Mouse (Mus musculus): Measurements from ENCODE around the gene Rgl2. TPM values are rescaled to one million over a fixed set of nuclear protein-coding genes. Genes with fewer than 3 reads are reported as not detected.
A peak's percentile ranks its signal among the peaks of the same experiment; 100 is the strongest.

The Rgl2 gene
- polyA plus RNA-seq, 2 experiments: 48.7 to 193 TPM

- Histone ChIP-seq H3K27me3 (ENCODE audit: control insufficient read depth, insufficient read depth, low read length) (no peaks in the 10 kb centered on the region), H3K36me3 (ENCODE audit: control insufficient read depth, insufficient read depth, low read length) (peaks cover 34% of the 10 kb centered on the region), H3K27ac (replicated peaks; ENCODE audit: low read depth, low read length) (no peak overlapping the region), H3K4me1 (ENCODE audit: control insufficient read depth, insufficient read depth, low read length) (no peaks in the 10 kb centered on the region), H3K9me3 (ENCODE audit: control insufficient read depth, low read length) (no peaks in the 10 kb centered on the region), H3K4me3 (replicated peaks; ENCODE audit: low read length) (no peak overlapping the region), H3K9ac (ENCODE audit: low read depth, low read length, severe bottlenecking) (no peak overlapping the region), H3K4me2 (replicated peaks; ENCODE audit: low read depth, low read length, severe bottlenecking) (no peak overlapping the region)
- no peak for ATAC-seq (ENCODE audit: low FRiP score, low read depth)
- DNase-seq (ENCODE audit: low spot score): no peak
- 88% methylated on average over 16 of the region's 16 CpGs for WGBS
- TF ChIP-seq POLR2A (IDR thresholded peaks at IDR 0.05; ENCODE audit: borderline replicate concordance, extremely low read depth, insufficient read depth, insufficient read length): no peak
Observed at GRCm38 (mm10) chr17:33965846-33966550, 36.7 kb downstream of the Rgl2 start.

- no peak overlapping the region for H3K4me2 ChIP-seq (replicated peaks; ENCODE audit: low read depth, low read length, severe bottlenecking)
- H3K4me3 ChIP-seq (replicated peaks; ENCODE audit: low read length): no peak overlapping the region
- peak; percentile 76 for DNase-seq (ENCODE audit: low spot score)
- 3% methylated on average over 9 of the region's 9 CpGs for WGBS
- H3K36me3 ChIP-seq (ENCODE audit: control insufficient read depth, insufficient read depth, low read length): peaks cover 16% of the 10 kb centered on the region
- H3K27ac ChIP-seq (replicated peaks; ENCODE audit: low read depth, low read length): no peak overlapping the region
- no peak for TF ChIP-seq POLR2A (IDR thresholded peaks at IDR 0.05; ENCODE audit: borderline replicate concordance, extremely low read depth, insufficient read depth, insufficient read length)
- peak; percentile 76 for ATAC-seq (ENCODE audit: low FRiP score, low read depth)
- H3K4me1 ChIP-seq (ENCODE audit: control insufficient read depth, insufficient read depth, low read length): no peaks in the 10 kb centered on the region
- no peaks in the 10 kb centered on the region for H3K9me3 ChIP-seq (ENCODE audit: control insufficient read depth, low read length)
- H3K9ac ChIP-seq (ENCODE audit: low read depth, low read length, severe bottlenecking): no peak overlapping the region
- H3K27me3 ChIP-seq (ENCODE audit: control insufficient read depth, insufficient read depth, low read length): no peaks in the 10 kb centered on the region
Observed at GRCm38 (mm10) chr17:33968489-33968888, 39.1 kb downstream of the Rgl2 start.

- TF ChIP-seq POLR2A (IDR thresholded peaks at IDR 0.05; ENCODE audit: borderline replicate concordance, extremely low read depth, insufficient read depth, insufficient read length): no peak
- Histone ChIP-seq H3K9ac (ENCODE audit: low read depth, low read length, severe bottlenecking) (no peak overlapping the region), H3K4me2 (replicated peaks; ENCODE audit: low read depth, low read length, severe bottlenecking) (no peak overlapping the region), H3K27me3 (ENCODE audit: control insufficient read depth, insufficient read depth, low read length) (no peaks in the 10 kb centered on the region), H3K4me1 (ENCODE audit: control insufficient read depth, insufficient read depth, low read length) (no peaks in the 10 kb centered on the region), H3K27ac (replicated peaks; ENCODE audit: low read depth, low read length) (no peak overlapping the region), H3K4me3 (replicated peaks; ENCODE audit: low read length) (no peak overlapping the region), H3K36me3 (ENCODE audit: control insufficient read depth, insufficient read depth, low read length) (peaks cover 14% of the 10 kb centered on the region), H3K9me3 (ENCODE audit: control insufficient read depth, low read length) (no peaks in the 10 kb centered on the region)
- ATAC-seq (ENCODE audit: low FRiP score, low read depth): peak; percentile 41; the same call in 1 of the 2 replicates
- DNase-seq (ENCODE audit: low spot score): no peak
- 29% methylated on average over 5 of the region's 5 CpGs for WGBS
Observed at GRCm38 (mm10) chr17:33968927-33969326, 39.6 kb downstream of the Rgl2 start.

GRCm38 (mm10) chr17:33969394-33969793 is 40.1 kb downstream of the Rgl2 start:
- Histone ChIP-seq H3K27me3 (ENCODE audit: control insufficient read depth, insufficient read depth, low read length) (no peaks in the 10 kb centered on the region), H3K4me3 (replicated peaks; ENCODE audit: low read length) (no peak overlapping the region), H3K9me3 (ENCODE audit: control insufficient read depth, low read length) (no peaks in the 10 kb centered on the region), H3K4me1 (ENCODE audit: control insufficient read depth, insufficient read depth, low read length) (no peaks in the 10 kb centered on the region), H3K36me3 (ENCODE audit: control insufficient read depth, insufficient read depth, low read length) (peaks cover 13% of the 10 kb centered on the region), H3K4me2 (replicated peaks; ENCODE audit: low read depth, low read length, severe bottlenecking) (no peak overlapping the region), H3K9ac (ENCODE audit: low read depth, low read length, severe bottlenecking) (no peak overlapping the region), H3K27ac (replicated peaks; ENCODE audit: low read depth, low read length) (no peak overlapping the region)
- WGBS: 72% methylated on average over 4 of the region's 4 CpGs
- no peak for DNase-seq (ENCODE audit: low spot score)
- no peak for TF ChIP-seq POLR2A (IDR thresholded peaks at IDR 0.05; ENCODE audit: borderline replicate concordance, extremely low read depth, insufficient read depth, insufficient read length)
- no peak for ATAC-seq (ENCODE audit: low FRiP score, low read depth)

- Histone ChIP-seq H3K36me3 (ENCODE audit: control insufficient read depth, insufficient read depth, low read length) (no peaks in the 10 kb centered on the region), H3K4me1 (ENCODE audit: control insufficient read depth, insufficient read depth, low read length) (no peaks in the 10 kb centered on the region), H3K4me2 (replicated peaks; ENCODE audit: low read depth, low read length, severe bottlenecking) (no peak overlapping the region), H3K9ac (ENCODE audit: low read depth, low read length, severe bottlenecking) (no peak overlapping the region), H3K27ac (replicated peaks; ENCODE audit: low read depth, low read length) (no peak overlapping the region), H3K27me3 (ENCODE audit: control insufficient read depth, insufficient read depth, low read length) (peaks cover 2% of the 10 kb centered on the region), H3K4me3 (replicated peaks; ENCODE audit: low read length) (no peak overlapping the region), H3K9me3 (ENCODE audit: control insufficient read depth, low read length) (no peaks in the 10 kb centered on the region)
- ATAC-seq (ENCODE audit: low FRiP score, low read depth) (no peak), DNase-seq (ENCODE audit: low spot score) (peak; percentile 76)
- 7% methylated on average over 1 of the region's 1 CpGs for WGBS
- no peak for TF ChIP-seq POLR2A (IDR thresholded peaks at IDR 0.05; ENCODE audit: borderline replicate concordance, extremely low read depth, insufficient read depth, insufficient read length)
Observed at GRCm38 (mm10) chr17:33972691-33973090, 43.3 kb downstream of the Rgl2 start.

Data from limb, embryonic 14.5 days (tissue).